Mouse (Mus musculus) cerebellum, adult 11-12 months (tissue): ENCODE results near the gene Prodh2.
"Not testable (repeated sequence)": the region's sequence is repeated elsewhere in the genome, so short reads cannot be mapped to it uniquely, and the experiment has no call there.

ENCODE experiments used
- DNase-seq: peaks from one replicate; pipeline ENCODE4 v3.0.0; 2022

Gene Prodh2

DNA sequence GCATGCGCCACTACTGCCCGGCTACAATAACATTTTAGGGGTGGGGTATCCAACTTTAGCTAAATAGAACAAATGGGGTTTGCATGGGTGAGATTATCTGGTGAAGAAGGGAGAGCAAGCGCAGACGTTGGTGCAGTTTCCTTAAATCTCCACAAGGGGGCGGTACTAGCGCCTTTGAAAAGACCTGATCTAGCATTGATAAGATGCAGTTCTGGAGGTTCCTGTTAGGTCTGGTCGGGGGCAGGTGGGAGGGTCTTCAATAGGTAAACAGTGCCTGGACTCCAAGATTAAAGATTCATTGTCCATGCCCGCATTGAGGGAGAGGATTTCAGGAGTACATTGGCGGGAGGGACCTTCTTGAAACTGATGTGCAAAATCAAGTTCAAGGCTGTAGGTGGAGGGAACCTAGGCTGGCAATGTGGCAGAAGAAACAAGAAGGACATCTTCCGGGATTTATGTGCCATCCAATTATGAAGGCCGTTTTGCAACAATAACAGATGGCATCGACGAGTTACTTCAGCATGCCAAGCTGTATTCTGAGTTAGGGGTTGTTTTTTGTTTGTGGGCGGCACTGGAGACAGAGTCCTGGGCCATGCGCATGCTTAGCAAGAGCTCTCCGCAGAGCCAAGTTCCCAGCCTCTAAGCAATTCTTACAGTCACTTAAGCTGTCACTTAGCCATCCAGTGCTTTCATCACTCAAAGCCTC, 3.0 kb upstream of the Prodh2 start:
- DNase-seq, result peak; percentile 24

DNA sequence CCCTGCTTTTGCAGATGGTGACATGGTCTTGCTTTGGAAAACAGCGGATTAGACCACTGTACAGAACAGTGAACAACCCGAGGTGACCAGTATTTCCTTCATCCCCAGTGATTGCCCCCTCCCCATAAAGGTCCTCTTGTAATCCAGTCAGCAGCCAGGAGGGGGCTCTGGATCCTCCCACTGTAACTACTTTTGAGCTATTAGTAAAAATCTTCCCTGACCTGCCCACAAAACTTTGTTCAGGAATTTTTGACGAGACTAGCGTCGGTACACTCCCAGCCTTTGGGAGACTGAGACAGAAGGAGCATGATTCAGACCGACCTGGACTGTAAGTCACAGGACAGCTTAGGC, 2.5 kb upstream of the Prodh2 start:
- DNase-seq, result no peak

DNA sequence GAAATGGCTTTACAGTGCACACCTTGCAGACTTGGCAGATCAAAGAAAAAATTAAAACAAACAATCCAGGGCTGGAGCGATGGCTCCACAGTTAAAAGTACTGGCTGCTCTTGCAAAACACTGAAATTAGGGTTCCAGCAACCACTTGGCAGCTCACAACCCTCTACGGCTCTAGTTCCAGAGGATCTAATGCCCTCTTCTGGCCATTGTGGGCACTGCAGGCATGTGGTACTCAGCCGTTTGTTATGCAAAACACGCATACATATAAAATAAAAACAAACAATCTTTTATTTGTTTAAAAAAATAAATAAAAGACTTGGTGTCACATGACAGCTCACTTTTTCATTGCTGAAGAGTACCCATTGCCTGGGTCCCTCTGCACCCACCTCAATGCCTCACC, 657 bp upstream of the Prodh2 start:
- peak; percentile 73 for DNase-seq

DNA sequence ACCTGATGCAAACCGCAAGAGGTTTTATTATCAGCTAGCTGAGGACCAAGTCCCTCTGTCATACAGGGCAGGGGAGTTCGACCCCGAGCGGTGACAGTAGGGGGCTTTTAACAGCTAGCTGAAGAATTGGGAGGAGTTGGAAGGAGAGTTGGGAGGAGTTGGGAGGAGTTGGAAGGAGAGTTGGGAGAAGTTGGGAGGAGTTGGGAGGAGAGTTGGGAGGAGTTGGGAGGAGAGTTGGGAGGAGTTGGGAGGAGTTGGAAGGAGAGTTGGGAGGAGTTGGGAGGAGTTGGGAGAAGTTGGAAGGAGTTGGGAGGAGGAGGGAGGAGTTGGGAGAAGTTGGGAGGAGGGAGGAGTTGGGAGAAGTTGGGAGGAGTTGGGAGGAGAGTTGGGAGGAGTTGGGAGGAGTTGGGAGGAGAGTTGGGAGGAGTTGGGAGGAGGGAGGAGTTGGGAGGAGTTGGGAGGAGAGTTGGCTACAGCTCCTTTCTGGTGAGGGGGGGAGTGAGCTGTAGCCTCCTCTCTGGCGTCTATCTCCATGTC, 2.2 kb downstream of the Prodh2 start:
- not testable (repeated sequence) for DNase-seq

DNA sequence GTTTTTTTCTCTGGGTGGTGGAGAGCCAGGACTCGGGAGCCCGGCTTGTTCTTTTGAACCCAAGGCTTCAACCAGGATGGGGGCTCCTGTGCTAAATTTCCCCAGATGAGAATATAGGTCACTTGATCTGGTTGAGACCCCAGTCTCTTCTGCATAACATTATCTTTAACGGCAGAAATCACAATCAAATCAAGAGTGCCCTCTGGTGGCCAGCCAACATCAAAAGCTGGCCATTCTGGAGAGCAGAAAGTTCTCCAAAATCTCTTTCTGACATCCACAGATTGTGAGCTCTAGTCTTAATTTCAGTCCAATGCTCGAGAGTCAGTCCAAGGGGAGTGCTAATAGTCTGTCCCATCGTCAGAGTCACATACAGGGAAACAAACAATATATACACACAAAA, 7.7 kb downstream of the Prodh2 start:
- DNase-seq, result not testable (repeated sequence)

DNA sequence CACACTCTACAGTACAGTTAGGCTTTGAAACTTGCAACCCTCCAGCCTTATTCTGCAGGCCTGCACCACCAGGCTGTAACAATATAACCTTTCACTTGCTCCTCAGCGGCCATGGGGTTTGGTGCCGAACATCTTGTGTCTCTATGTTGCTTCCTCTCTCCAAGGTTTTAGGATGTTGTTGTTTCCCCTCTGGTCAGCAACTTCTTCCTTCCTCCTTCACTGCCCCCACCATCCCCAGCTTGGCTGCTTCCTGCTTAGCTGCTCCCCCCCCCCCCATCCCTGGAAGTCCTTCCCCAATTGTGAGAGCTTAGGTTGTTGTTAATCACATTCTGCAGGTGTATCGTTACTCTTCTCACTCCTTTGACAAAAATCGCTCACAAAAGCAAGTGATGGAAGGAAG, 14.6 kb downstream of the Prodh2 start:
- no peak for DNase-seq

DNA sequence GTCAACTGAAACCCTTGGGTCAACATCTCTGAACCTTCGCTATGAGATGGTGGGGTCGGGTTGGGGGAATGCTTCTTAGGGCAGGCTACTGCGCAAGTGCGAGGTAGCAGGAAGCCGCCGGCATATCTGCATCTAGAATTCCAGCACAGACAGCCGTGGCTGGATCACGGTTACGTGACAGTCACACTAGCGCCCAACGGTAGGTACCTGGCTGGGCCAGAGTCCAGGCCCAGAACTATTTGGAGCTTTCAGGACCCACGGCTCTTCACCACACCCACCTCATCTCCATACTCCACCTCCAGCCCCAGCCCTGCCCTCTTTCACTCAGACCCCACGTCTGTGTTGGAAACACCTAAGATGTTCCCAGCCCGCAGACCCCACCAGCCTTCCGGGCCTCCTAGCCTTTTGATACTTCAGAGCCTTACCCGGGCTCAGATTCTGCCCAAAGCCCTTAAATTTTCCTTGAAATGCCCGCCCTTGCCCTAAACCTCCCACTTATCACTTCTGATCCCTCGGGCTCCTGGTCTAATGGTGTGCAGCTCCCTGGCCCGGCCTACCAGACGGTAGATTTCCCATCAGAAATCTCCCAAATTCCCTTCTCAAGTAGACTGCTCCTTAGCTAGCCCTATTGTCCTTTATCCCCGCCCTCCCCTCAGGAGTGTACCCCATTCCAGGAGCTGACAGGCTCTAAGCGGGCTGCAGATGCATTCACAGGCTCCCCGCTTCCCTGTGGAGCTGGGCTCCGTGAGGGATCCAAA, 21.8 kb downstream of the Prodh2 start:
- DNase-seq, result no peak

DNA sequence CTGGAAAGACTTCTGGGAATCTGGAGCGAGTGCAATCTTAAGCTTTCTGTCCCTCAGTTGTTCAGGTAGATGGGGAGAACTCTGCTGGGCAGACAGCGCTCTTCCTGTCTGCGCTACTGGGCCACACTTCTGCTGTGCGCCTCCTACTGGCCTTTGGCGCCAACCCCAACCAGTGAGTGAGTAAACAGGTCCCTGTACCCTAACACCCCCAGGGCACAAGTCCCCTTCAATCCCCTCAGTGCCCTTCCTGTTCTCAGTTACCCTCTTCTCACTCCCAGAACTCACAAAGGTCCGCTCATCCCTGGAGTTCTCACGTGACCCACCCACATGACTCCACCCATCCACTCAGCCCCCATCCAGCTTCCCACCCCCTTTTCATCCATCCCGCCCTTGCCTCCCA, 24.9 kb downstream of the Prodh2 start:
- no peak for DNase-seq

DNA sequence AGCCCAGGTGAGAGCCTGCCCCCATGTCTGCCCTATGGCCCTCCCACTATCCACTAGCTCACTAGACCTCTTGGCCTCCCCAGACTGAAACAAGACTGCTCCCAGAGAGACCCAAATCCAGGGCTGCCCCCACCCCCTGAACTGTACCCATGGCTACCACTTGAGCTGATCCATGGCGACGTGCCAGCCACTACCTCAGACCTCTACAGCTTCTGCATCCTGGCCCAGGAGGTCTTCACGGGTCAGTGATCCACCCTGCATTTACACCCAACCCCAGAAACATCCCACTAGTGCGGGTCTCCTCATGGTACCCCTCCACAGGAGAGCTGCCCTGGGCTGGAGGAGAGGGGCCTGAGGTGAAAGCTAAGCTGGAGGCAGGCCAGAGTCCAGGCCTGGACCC, 27.0 kb downstream of the Prodh2 start:
- peak; percentile 53 for DNase-seq

DNA sequence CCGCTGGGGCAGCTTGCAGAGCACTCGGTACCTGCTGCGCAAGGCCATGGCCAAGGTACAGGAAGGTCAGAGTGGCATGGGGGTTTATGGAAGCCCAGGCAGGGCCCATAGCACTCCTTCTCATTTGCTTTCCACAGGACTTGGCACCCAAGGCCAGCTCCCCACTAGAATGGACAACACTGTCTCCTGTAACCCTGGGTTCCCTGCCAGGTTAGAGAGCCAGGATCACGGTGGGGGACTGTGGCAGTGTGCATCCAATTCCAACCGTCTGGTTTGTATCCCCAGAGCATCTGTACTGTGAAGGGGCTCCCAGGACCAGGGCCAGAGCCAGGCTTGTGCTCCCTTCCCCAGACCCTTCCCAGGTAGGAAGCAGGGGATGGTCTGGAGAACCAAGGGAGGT, 27.4 kb downstream of the Prodh2 start:
- peak; percentile 77 for DNase-seq

DNA sequence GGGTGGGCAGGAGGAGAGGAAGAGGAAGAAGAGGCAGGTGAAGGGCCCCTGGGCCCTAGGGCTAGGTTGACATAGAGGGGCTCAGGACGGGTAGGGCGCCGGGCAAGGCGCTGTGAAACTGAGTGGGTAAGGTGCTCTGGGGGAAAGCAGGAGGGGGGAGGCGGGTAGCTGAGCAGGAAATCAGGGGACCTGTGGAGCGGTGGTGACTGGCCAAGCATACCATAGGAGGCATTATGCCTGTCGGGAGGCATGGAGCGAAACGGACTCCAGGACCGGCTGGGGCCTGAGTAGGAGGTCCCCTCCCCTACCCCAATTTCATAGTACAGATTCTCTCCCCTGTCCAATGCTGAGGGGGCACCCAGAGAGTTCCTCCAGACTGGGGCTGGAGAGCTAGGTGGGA, 29.4 kb downstream of the Prodh2 start:
- no peak for DNase-seq

DNA sequence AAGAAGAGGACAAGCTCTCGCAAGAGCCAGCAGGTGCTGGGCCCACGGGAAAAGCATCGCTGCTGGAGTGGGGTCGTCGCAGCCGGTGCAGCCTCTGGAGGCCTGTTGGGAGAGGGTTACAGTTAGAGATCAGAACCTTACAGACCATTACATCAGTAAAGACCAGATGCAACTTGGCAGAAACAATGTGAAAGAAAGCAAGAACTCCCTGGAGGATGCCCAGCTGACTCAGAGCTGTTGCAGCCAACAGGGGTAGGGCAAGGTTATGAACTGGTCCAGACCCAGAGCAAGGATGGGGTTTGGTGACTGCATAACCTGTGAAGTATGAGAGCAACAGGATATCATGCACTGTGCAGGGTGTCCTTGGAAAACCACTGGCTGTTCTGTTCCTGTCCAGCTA, 31.1 kb downstream of the Prodh2 start:
- DNase-seq, result no peak

DNA sequence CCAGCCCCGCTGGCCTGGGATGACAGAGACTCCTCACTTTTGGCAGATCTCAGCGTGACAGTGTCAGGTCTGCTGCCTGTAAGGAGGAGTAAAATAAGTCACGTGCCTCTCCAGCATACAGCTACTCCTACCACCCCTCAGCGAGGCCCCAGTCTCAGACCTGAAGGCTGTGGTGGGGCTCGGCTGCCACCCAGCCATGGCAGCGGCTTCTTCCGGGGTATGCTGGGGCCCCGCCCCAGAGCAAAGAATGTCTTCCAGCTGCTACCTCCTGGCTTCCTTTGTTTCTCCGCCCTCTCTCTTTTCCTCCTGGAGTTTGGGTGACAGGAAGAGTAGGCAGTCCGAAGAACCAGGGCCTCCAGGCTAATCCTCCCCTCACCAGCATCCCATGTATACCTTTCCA, 32.5 kb downstream of the Prodh2 start:
- no peak for DNase-seq

DNA sequence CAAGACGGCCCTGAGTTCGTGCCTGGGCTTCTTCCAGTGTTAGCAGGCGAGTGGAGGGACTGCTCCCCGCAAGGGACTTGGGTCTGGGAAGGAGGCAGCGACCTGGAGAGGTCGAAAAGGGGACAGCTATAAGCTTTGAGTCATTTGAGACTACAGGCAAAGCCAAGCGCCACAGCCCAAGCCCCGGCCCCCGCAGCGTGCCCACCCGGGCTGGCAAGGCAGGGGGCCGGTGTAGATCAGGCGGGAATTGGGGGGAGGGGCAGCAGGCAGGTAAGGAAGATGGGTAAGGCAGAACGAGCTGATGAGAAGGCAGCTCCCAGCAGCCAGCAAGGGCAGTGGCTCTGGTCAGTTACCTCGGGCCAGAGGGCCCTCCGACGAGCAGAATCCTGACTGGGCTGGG, 33.0 kb downstream of the Prodh2 start:
- DNase-seq, result no peak

DNA sequence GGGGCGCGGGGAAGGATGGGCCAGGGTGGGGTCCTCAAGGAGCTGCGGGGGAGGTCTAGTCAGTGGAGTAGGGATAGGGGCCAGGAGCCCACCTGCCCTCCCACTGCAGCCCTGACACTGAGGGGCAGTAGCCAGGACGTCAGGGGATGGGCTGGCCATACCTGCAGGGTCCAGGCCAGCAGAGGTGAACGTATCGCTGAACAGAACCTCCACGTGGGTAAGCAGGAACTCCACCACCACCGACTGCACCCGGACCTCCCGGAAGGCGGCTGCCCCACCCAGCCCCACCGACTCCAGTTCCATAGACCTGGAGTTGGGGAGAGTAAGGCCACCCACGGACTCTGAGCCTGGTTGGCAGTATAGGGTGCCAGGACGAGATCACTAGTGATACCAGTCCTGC, 33.6 kb downstream of the Prodh2 start:
- no peak for DNase-seq

DNA sequence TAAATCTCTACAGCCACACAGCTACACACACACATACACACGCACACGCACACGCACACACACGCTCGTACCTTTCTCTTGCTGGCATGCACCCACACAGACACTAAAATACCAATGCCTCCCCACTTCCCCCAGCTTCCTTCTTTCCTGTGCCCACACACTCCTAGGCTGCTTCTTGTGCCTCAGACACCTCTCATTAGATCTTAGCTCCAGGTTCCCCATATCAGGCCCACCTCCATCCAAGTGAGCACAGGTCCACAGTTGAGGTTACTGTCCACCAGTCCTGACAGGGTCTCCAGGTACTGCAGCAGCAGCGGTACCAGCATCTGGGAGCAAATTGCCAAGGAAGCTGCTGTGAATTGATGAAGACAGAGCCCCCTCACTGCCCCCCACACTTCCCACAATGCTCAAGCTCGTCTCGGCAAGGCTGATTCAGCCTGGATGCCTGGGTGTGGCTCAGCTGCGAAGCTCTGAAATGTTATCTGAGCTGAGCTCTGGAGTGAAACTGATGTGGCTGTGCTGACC, 37.9 kb downstream of the Prodh2 start:
- no peak for DNase-seq

DNA sequence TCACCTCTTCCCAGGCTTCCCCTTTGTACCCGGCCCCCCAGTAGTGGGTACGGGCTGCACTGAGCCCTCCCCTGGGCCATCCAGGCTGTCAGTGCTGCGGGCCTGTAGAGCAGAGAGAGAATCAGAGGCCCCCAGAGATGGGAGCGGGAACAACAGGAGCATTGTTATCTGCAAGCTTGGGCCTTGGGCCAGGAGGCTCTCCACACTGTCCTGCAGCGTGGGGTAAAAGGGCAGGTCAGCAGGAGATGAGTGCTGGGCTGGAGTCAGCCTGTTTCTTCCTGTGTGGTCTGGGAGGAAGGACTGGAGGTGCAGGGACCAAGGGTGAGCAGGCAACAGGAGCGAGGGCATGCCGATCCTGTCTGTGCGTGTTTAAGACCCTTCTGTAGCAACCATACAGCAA, 39.5 kb downstream of the Prodh2 start:
- DNase-seq, result no peak

DNA sequence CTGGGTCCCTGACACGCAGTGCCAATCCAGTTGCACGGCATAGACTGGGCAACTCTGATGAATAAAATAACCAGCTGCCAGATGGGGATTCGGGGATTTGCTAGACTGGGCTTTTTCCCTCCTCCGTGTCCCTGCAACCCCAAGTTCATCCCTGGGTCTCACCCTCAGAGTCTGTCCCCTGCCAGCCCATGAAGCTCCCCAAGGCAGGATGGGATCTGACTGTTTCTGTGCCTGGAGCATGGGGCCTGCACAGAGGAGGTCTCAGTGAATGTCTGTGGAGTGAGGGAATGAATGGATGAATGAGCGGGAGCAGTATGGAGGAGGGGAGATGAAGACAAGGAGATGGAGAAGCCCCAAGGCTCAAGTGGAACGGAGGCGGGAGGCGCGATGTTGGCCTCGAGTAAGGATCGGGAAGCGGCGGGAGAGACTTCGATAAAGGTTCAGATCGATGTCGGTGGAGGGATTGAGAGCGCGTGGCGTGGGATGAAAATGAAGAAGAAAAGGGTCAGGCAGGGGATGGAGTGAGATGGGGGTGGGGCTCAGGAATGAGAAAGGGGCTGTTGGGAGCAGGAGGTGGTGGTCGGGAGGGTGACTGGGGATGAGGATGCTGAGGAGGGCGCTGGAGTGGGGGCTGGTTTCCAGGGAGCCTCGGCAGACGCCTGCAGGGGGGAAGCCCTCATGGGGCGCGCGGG, 40.7 kb downstream of the Prodh2 start:
- peak; percentile 67 for DNase-seq

DNA sequence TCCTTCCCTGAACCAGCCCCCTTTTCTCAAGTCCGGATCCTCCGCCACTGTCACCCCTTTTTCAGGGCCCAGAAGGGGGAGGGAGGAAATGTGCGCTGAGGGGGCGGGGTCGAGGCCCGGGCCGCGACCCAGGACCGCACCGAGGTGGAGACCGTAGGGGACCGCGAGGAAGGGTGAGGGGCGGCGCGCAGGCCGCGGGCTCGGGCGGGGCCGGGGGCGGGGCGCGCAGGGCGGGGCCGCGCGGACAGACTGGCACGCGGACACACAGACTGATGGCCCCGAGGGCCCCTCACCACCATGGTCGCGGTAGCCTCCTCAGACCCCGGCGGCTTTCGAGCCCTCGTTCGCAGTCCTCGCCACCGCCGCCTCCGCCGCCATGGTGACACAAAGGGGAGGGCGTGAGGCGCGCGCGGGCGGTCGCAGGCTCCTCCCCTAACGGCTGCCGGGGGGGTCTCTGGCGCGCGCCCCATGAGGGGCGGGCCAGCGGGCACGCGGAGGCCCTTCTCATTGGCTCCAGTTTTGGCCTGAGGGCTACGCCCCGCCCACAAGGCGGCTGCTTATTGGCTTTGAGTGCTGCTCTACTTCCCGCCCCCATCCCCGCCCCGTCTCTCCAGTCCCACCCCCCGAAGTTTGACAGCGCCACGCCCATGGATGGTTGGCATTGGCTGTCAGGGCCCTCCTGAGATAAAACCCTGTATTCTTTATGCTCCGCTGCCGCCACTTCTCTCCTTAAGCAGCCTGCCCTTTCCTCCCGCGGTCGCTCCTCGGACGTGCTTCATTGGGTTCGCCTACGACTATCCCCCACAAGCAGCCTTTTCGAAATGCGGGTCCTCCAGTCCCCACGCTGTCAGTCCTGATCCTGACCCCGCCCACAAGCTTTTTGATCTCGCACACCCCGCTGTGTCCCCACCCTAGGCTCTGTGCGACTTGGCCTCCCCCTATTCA, 41.5 kb downstream of the Prodh2 start, which contains the start of gene Arhgap33:
TSS of gene Arhgap33 (minus strand) at position 428 of the 945 bp plus-strand sequence.
- peak; percentile 96 for DNase-seq

DNA sequence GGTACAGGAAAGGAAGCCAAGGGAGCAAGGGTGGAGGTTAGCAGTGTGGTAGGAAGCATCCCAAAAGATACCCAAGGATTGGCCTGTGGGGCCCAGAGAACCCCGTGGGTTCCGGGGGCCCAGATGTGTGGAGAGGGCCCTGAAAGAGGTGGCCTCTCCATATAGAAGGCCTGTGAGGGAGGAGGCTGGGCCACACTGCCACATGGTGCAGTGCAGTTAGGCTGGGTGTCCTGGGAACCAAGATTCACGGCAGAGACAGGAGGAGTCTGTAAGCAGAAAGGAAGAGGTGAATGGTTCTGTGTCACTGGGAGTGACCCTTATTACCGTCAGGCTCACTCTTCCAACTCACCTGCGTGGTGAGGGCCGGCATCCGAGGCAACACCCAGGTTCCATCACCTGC, 47.1 kb downstream of the Prodh2 start:
- DNase-seq, result no peak

DNA sequence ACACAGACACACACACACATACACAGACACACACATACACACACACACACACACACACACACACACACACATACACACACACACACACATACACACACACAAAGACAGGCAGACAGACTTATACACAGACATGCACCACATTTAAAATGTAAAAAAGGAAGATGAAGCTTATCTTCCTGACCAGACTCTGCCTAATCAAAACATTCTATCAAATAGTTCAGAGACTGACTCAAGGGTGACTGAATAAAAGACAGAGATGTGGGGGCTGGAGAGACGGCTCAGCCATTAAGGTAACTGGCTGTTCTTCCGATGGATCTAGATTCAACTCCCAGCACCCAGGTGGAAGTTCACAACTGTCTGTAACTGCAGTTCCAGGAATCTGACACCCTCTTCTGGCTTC, 50.9 kb downstream of the Prodh2 start:
- no peak for DNase-seq

DNA sequence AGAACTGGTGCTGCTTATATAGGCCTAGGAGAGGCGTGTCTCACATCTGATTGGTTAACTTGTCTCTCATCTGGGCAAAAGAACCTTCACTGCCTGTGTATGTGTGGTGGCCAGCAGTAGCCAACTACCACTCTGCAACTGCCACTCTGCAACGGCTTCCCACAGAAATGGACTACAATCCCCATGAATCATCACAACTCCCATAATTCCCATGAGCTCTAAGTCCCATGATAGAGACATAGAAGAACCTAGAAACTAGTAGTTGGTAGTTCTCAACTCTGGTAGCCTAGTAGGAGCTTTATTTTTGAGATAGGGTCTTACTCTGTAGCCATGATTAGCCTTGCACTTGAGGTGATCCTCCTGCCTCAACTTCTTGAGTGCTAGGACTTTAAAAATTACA, 56.5 kb downstream of the Prodh2 start:
- no peak for DNase-seq
